Mouse (Mus musculus) adrenal gland, adult 2 months (tissue): ENCODE data around the gene Scand1. TPM values are rescaled to one million over a fixed set of nuclear protein-coding genes. Genes with fewer than 3 reads are reported as not detected.

ENCODE experiments used
- DNase-seq: peaks from one replicate; pipeline ENCODE4 v3.0.0; 2021
- microRNA-seq, 2 experiments: library from miRNA; unstranded; fragments of <30 nt; microRNA quantifications; one replicate each; pipeline ENCODE4 v1.2.0; 2021
- polyA plus RNA-seq: library from polyadenylated mRNA; depleted of rRNA; stranded (reverse); fragments of >200 nt; gene quantifications from 2 replicates; pipeline ENCODE4 v1.2.3, GENCODE M21; 2012; rRNA removed
- total RNA-seq, 2 experiments: library from RNA; stranded (reverse); gene quantifications; 2 replicates each; pipeline ENCODE4 v1.2.3; 2021

Gene Scand1
- total and polyA plus RNA-seq, 3 experiments, result 106 to 580 (median 129) TPM

DNA sequence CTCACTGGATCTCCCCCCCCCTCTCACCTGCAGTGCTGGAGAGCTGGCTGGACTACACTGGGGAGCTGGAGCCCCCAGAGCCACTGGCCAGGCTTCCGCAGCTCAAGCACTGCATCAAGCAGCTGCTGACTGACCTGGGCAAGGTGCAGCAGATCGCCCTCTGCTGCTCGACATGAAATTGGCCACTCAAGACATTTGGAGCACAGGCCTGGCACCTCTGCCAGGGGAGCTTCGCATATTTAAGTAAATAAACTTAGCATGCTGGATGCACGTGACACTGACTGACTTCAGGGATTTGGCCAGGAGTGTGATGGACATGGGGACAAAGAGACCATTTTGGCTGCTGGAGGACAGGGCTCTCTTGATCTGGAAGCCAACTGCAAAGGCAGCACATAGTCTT, 5.2 kb downstream of the Scand1 start:
- peak; percentile 20 for DNase-seq

DNA sequence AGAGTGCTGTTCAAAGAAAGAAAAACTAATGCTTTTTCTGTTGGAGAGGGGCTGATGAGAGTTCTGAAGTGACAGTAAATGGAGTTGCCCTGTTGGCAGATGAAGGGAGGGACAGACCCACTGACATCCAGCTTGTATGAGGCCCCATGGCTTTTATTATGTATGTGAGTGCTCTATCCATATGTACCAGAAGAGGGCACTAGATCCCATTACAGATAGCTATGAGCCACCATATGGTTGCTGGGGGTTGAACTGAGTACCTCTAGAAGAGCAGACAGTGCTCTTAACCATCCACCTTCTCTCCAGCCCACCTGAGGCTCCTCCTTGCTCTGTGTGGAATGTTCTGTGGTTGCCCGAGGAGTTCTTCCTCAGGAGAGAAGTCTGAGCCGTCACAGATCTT, 6.7 kb downstream of the Scand1 start:
- no peak for DNase-seq

DNA sequence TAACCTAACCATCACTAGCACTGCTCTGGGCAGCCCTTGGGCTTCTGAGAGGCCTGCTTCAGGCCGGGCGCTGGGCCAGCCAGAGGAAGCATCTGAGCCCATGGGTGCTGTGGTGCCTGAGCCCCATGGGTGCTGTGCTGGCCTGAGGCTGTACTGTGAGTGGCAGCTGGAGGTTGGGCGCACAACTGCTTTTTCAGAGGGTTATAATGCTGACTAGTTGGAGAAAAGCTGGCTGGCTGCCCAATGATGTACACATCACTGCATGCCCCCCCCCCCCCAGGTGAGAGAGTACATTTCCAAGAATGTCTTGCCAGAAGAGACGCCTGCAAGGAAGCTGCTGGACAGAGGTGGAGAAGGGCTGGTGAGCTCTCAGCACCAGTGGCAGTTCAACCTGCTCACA, 8.2 kb downstream of the Scand1 start:
- DNase-seq, result no peak

DNA sequence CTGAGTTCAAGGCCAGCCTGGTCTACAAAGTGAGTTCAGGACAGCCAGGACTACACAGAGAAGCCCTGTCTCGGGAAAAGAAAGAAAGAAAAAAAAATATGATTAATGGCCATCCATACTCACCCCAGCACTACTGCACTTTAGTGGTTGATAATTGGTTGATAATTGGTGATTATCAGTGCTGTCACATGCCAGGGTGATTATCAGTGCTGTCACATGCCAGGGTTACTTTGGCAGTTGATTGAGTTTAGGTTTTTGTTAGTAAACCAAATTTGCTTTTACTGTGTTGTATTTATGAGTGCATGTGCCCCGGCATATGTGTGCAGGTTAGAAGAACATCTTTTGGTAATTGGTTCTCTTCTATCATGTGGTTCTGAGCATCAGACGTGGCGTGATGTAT, 10.4 kb downstream of the Scand1 start:
- DNase-seq, result no peak

DNA sequence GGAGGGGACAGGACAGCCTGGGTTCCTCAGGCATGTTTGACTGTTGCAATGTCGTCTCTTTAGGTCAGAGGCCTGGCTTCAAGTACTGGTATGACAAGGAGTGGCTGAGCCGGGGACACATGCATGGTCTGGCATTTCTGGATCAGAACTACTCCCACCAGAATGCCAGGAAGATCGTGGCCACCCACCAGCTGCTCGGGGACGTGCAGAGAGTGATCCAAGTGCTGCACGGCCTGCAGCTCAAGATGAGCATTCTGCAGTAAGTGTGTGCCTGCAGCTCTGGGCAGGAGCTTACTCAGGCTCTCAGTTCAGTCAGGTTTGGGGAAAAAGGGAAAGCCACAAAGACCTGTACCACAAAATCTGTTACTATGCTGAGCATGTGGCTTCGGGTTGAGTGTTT, 14.0 kb downstream of the Scand1 start:
- no peak for DNase-seq

GRCm38 (mm10) chr2:156297653-156298052, 14.9 kb downstream of the Scand1 start:
- DNase-seq, result no peak

DNA sequence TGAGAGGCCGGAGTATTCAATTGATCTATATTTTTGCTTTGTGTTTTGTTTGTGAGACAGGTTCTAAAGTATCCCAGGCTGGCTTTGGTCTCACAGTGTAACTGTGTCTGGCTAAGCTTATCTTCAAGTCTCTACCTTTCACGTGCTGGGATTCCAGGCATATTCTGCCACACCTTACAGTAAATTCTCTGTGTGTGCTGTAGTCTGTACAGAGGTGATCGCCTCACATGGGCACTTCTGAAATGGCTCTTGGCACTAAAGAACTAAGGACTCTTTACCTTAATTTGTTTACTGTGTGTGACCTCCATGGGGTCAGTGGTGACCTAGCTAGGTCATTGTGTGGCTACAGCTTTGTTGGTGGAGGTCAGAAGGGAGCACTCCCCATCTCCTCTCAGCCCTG, 16.3 kb downstream of the Scand1 start:
- no peak for DNase-seq

- DNase-seq, result no peak
These were observed 16.9 kb downstream of the Scand1 start for GRCm38 (mm10) chr2:156295601-156296063.

DNA sequence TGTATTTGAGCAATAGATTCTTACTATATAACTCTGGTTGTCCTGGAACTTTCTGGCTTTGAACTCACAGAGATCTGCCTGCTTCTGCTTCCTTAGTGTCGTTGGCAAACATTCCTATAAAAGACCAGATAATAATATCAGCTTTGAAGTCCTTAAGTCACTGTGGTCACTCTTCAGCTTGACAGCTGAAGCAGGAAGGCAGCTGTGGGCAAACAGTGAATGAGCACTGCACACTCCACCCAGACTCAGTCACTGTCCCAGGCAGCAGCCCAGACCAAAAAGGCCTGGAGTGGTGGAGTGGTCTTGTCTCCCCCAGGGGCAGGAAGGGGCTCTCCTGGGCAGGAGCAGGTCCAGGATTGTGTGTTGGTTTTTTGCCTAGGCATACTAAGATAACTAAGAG, 20.5 kb downstream of the Scand1 start:
- no peak for DNase-seq

DNA sequence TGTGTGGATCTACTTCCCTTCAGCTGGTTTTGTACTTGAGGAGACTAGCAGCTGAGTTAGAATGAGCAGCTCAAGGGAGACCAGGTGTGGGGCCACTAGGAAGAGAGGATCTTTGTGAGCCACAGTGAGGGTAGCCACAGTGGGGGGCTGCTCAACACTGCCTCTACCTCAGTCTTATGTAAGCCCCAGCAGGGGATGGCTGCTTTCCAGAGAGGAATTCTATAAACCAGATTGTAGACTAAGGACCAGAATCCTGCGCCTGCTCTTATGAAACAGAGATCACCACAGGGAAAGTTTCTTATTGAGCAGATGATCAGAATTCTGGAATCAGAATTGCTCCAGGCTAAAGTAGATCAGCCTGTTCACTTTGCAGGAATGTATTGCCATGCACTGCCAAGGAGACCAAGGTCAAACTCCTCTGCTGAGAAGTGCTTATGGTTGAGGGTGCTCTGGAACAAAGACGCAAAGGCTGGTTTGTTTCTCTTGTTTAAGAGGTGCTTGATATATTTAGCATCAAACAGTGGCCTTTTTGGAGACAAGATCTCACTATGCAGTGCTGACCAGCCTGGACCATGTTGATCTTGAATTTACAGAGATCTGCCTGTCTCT, 22.8 kb downstream of the Scand1 start:
- peak; percentile 36 for DNase-seq

DNA sequence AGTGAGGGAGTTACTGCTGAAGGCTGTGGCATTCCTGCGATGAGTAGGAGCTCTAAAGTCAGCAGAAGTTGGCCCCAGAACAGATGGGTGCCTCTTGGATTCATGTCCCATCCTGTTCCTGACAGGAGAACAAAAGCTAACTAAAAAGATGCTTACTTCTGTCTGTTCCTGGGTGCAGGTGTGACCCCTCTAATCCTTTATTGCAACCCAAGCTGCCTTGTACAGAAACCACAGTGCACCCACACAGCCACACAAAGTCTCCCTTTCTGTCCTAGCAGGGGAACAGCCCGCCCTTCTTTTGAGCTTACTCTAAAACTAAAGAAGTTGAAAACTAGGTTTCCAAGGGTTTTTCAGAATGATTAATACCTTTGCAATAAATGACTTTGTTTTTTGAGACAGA, 24.3 kb downstream of the Scand1 start:
- no peak for DNase-seq

DNA sequence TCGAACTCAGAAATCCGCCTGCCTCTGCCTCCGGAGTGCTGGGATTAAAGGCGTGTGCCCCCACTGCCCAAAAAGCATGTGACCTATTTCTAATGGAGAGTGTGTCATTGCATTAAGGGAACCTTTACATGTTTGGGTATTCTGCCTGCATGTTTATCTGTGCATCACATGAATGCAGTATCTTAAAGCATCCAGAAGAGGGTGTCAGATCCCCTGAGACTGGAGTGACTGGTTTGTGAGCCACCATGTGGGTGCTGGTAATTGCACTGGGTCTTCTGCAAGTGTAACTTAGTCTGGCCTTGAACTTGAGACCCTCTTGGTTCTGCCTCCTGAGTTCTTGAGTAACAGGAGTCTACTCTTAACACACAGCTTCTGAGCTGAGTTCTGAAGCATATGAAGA, 25.8 kb downstream of the Scand1 start:
- no peak for DNase-seq

DNA sequence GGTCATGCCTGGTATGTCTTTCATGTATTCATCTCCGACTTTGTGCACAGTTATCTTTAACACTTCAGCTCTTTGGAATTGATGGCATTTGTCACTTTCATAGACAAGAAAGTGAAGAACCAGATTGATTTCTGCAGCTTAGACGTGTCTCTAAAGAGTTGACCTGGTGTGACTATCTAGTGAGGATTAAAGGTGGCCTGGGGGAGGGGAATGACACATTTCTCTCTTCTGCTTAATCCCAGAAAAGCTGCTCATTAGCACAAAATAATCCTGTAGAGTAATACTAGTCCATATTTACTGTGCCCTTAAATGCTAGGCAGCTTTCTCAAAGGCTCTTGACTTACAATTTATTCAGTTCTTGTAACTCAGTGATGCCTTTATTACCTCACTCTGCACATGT, 27.3 kb downstream of the Scand1 start:
- DNase-seq, result no peak

DNA sequence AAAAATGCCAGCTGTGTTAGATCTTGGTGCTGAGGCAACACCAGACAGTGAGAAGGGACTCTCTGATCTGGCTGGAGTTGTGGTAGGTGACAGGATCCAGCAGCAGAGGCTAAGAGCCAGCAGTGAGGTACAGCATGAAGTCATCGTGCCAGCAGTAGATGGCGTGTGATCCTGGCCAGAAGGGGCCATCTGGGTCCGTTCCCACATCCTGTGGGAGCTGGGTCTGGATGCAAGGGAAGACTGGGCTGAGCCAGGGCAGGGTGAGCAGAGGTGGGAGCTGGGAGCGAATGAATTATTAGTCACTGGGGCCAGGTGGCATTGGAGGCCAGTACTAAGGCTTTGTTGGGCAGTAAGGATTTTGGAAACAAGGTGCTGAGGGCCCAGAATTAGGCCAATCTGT, 31.3 kb downstream of the Scand1 start:
- no peak for DNase-seq

DNA sequence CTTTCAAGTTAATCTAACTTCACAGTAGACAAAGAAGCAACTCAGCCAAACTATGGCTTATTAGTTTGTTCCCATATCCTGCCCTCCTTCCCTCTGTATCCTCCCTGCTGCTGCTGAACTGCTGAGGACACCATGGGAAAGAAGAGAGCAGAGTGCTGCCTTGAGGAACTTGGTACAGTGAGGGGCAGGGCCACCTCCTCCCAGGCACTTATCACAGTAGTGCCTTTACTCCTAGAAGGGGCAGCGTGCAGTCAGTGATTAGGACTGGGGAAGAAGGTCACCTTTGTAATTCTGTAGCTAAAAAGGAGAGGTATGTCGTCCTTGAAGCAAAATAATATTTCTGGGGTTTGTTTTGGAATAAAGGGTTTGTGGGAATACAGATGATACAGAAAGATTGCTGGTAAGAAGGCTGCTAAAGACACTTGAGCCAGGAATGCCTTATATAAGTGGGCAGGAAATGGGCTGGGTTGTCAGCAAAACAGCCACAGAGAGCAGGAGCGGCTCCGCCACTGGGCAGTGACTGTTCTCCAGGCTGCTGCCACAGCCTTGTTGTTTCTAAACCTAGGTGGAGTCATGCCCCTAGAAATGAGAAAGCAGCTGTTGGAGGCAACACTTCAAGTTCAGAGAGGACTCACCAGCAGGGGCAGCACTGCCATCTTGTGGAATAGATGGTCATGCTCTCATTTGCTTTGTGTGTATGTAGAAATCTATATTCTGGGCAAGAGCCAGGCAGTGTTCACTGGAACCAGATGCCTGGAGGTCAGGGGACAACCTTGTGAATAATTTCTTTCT, 34.1 kb downstream of the Scand1 start:
- peak; percentile 88 for DNase-seq

DNA sequence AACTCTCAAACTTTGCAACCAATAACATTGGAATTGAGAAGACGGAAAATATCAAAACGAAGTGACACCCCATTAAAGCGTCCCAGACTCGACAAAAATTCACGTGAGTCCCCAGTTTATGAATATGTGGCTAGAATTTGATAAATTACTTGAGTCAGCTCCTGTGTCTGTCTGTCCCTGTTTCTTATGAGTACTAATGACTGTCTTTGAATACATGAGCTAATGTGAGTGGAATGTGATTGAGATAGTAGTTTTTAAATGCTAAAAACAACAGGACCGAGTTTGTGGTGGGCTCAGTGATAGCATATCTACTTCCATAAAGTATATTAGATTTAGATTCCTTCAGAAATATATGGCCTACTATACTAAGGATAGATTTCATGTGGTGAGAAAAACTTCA, 40.0 kb downstream of the Scand1 start:
- no peak for DNase-seq

DNA sequence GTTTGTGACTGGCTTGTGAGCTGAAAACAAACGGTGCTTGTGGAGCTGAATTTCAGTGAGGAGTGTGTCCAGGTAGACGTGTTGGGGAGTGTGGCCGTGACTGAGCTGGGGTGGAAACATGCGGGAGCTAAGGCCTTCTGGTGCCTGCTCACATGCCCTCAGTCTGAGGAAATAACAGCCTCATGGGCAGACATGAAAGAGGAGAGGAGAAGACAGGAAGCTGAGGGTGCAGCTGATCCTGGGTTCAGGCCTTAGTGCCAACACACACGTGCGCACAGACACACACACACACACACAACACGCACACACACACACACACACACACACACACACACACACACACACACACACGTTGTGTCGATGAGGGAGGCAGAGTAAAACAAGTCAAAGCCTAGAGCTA, 44.9 kb downstream of the Scand1 start:
- DNase-seq, result no peak

DNA sequence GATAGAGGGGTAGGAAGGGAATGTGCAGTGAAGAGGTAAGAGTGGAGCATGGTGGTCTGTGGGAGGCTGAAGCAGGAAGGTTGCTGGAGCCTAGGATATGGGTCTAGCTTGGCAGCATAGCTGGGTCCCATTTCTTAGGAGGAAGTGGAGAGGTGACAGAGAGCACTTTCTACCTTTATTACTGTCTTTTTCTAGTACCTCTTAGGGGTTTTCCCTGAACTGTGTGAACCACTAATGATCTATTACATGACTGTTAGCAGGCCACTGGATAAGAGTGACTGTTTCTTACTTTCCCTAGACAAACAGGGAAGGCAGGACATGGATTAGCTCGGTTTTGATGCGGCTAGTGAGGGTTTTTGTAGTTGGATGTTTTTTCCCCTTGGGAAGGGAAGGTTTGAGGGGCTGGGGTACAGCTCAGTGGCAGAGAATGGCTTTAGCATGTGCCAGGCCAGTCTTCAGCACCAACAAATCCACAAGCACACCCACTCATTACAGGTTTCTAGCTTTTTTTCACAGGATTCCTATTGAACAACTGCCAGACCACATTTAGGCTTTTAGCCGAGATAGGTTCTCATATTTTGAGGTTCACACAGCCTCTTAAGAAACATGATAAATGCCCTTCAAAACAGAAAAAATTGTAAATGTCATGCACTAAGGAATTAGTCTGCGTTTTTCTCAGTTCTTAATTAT, 49.2 kb downstream of the Scand1 start:
- no peak for DNase-seq

Small RNAs within 50 kb of the gene (microRNA-seq; reads per million reads assigned to microRNA genes)
- gene Gm22759, result 0 reads per million in 2 experiments

Other genes starting within 250 kb of the Scand1 start
- gene Spag4, start 247.5 kb downstream of the Scand1 start, total RNA-seq, result 1 to 10 TPM; 3.7 to 4.9 TPM
- 2.3 and 3.8 TPM in 2 replicates for gene Spag4, start 247.5 kb downstream of the Scand1 start, polyA plus RNA-seq
- gene Cpne1, start 200.7 kb downstream of the Scand1 start, total RNA-seq, result 10 to 100 TPM; 48.8 to 53.9 TPM
- 87.7 and 97.8 TPM in 2 replicates for gene Cpne1, start 200.7 kb downstream of the Scand1 start, polyA plus RNA-seq
- 10 to 100 TPM; 16.6 to 28.1 TPM for gene Rbm12, start 200.7 kb downstream of the Scand1 start, total RNA-seq
- gene Rbm12, start 200.7 kb downstream of the Scand1 start, polyA plus RNA-seq, result 2.4 and 4.8 TPM in 2 replicates
- 10 to 100 TPM; 14.6 to 21.1 TPM for gene Gm28036, start 185.6 kb downstream of the Scand1 start, total RNA-seq
- 2.3 and 3.4 TPM in 2 replicates for gene Gm28036, start 185.6 kb downstream of the Scand1 start, polyA plus RNA-seq
- 100 to 1,000 TPM; 233 to 376 TPM for gene Romo1, start 168.7 kb downstream of the Scand1 start, total RNA-seq
- 407 and 417 TPM in 2 replicates for gene Romo1, start 168.7 kb downstream of the Scand1 start, polyA plus RNA-seq
- gene Nfs1, start 168.5 kb downstream of the Scand1 start, total RNA-seq, result 10 to 100 TPM; 76.7 to 90.3 TPM
- gene Nfs1, start 168.5 kb downstream of the Scand1 start, polyA plus RNA-seq, result 123 and 134 TPM in 2 replicates
- 100 to 1,000 TPM; 269 to 386 TPM for gene Rbm39, start 132.5 kb downstream of the Scand1 start, total RNA-seq
- 89.7 and 94.8 TPM in 2 replicates for gene Rbm39, start 132.5 kb downstream of the Scand1 start, polyA plus RNA-seq
- gene Phf20, start 116.2 kb downstream of the Scand1 start, total RNA-seq, result 10 to 100 TPM; 37.8 to 44.5 TPM
- gene Phf20, start 116.2 kb downstream of the Scand1 start, polyA plus RNA-seq, result 18.1 and 18.8 TPM in 2 replicates
- 1 to 10 TPM; 1.7 to 2.2 TPM for gene Cnbd2, start 405 bp downstream of the Scand1 start, total RNA-seq
- gene Cnbd2, start 405 bp downstream of the Scand1 start, polyA plus RNA-seq, result 0.59 and 0.65 TPM in 2 replicates
- 10 to 100 TPM; 81.4 to 93.4 TPM for gene Epb41l1, start 108.2 kb upstream of the Scand1 start, total RNA-seq
- 52.0 and 52.7 TPM in 2 replicates for gene Epb41l1, start 108.2 kb upstream of the Scand1 start, polyA plus RNA-seq
- gene Aar2, start 234.9 kb upstream of the Scand1 start, total RNA-seq, result 10 to 100 TPM; 30.5 to 32.9 TPM
- gene Aar2, start 234.9 kb upstream of the Scand1 start, polyA plus RNA-seq, result 28.8 and 43.3 TPM in 2 replicates